25 mouse cellular contexts compared by ENCODE assay signal in genomic region chr1:136104741-136105140, GRCm38 (mm10). TPM values are rescaled to one million over a fixed set of nuclear protein-coding genes. Genes with fewer than 3 reads are reported as not detected.
DNase-seq lines count a peak whose midpoint lies in the region; ATAC-seq lines count a peak whose summit lies in the region.
"Had no signal": no experiment of that assay in that cellular context is flagged by ENCODE, and none has a peak within 500 bp of the region (broad histone marks: within the 10 kb centered on the region; RNA-seq: fewer than 3 reads in every experiment).

No protein-coding gene starts in this region.

- no peak overlapping the region for H3K4me2 ChIP-seq in forebrain, embryonic 16.5 days (ENCODE audit: low read length)
- no peak overlapping the region for H3K4me2 ChIP-seq in forebrain, embryonic 11.5 days (ENCODE audit: low read depth, low read length, severe bottlenecking)
- no peak overlapping the region for H3K4me2 ChIP-seq in hindbrain, embryonic 15.5 days
- H3K4me2 ChIP-seq in midbrain, embryonic 15.5 days: no peak overlapping the region
- H3K4me2 ChIP-seq: embryonic facial prominence, embryonic 15.5 days; limb, embryonic 12.5 days had no signal

- peaks cover 35% of the 10 kb centered on the region for H3K4me1 ChIP-seq in forebrain, embryonic 16.5 days (replicated peaks; ENCODE audit: control insufficient read depth, insufficient read depth, low read length)
- 0 out of 2 replicates have a peak, but pooled peaks cover 2% of the 10 kb centered on the region for H3K4me1 ChIP-seq in forebrain, embryonic 11.5 days (replicated peaks; ENCODE audit: control insufficient read depth, insufficient read depth, low read length)
- peaks cover 32% of the 10 kb centered on the region; the same call in 1 of the 2 replicates for H3K4me1 ChIP-seq in hindbrain, embryonic 15.5 days (replicated peaks)
- 0 out of 2 replicates have a peak, but pooled peaks cover 10% of the 10 kb centered on the region for H3K4me1 ChIP-seq in midbrain, embryonic 15.5 days

- H3K4me3 ChIP-seq in forebrain, embryonic 16.5 days (replicated peaks; ENCODE audit: low read length): no peak overlapping the region
- H3K4me3 ChIP-seq in forebrain, embryonic 11.5 days (ENCODE audit: low read depth, low read length): no peak overlapping the region
- H3K4me3 ChIP-seq in hindbrain, embryonic 15.5 days: no peak overlapping the region
- no peak overlapping the region for H3K4me3 ChIP-seq in midbrain, embryonic 15.5 days
- H3K4me3 ChIP-seq: embryonic facial prominence, embryonic 15.5 days; layer of hippocampus, adult 2 months; limb, embryonic 12.5 days; myocyte had no signal

- H3K36me3 ChIP-seq in forebrain, embryonic 16.5 days (ENCODE audit: control insufficient read depth, insufficient read depth): no peaks in the 10 kb centered on the region
- H3K36me3 ChIP-seq in forebrain, embryonic 11.5 days (ENCODE audit: control insufficient read depth, insufficient read depth, low read length): no peaks in the 10 kb centered on the region
- H3K36me3 ChIP-seq in hindbrain, embryonic 15.5 days: no peaks in the 10 kb centered on the region
- H3K36me3 ChIP-seq in midbrain, embryonic 15.5 days (replicated peaks): no peaks in the 10 kb centered on the region
- H3K36me3 ChIP-seq: embryonic facial prominence, embryonic 15.5 days; limb, embryonic 12.5 days had no signal

- H3K27ac ChIP-seq in forebrain, embryonic 16.5 days (ENCODE audit: low read length): peak overlapping the region; percentile 89
- H3K27ac ChIP-seq in forebrain, embryonic 11.5 days (ENCODE audit: low read depth, low read length): no peak overlapping the region
- H3K27ac ChIP-seq in hindbrain, embryonic 15.5 days (replicated peaks): peak overlapping the region; percentile 22; the same call in 1 of the 2 replicates
- H3K27ac ChIP-seq in midbrain, embryonic 15.5 days: no peak overlapping the region
- H3K27ac ChIP-seq: embryonic facial prominence, embryonic 15.5 days; layer of hippocampus, adult 2 months; limb, embryonic 12.5 days; liver, embryonic 14.5 days had no signal

- H3K27me3 ChIP-seq in forebrain, embryonic 16.5 days (replicated peaks; ENCODE audit: control insufficient read depth, insufficient read depth, low read length): no peaks in the 10 kb centered on the region
- no peaks in the 10 kb centered on the region for H3K27me3 ChIP-seq in forebrain, embryonic 11.5 days (ENCODE audit: control insufficient read depth, insufficient read depth, low read length)
- H3K27me3 ChIP-seq in hindbrain, embryonic 15.5 days: no peaks in the 10 kb centered on the region
- no peaks in the 10 kb centered on the region for H3K27me3 ChIP-seq in midbrain, embryonic 15.5 days (replicated peaks)
- H3K27me3 ChIP-seq: limb, embryonic 12.5 days had no signal

- no peaks in the 10 kb centered on the region for H3K9me3 ChIP-seq in forebrain, embryonic 16.5 days (ENCODE audit: control insufficient read depth, low read length)
- H3K9me3 ChIP-seq in forebrain, embryonic 11.5 days (ENCODE audit: control insufficient read depth, low read length): no peaks in the 10 kb centered on the region
- no peaks in the 10 kb centered on the region for H3K9me3 ChIP-seq in hindbrain, embryonic 15.5 days
- H3K9me3 ChIP-seq in midbrain, embryonic 15.5 days: no peaks in the 10 kb centered on the region
- H3K9me3 ChIP-seq: embryonic facial prominence, embryonic 15.5 days; limb, embryonic 12.5 days had no signal

- intact Hi-C loops in left cerebral cortex, postnatal 4 days (cut with DNase I): no loop called here

- H3K9ac ChIP-seq in forebrain, embryonic 16.5 days (replicated peaks; ENCODE audit: low read depth, low read length): no peak overlapping the region
- no peak overlapping the region for H3K9ac ChIP-seq in forebrain, embryonic 11.5 days (ENCODE audit: low read length)
- H3K9ac ChIP-seq in hindbrain, embryonic 15.5 days: no peak overlapping the region
- no peak overlapping the region for H3K9ac ChIP-seq in midbrain, embryonic 15.5 days
- H3K9ac ChIP-seq: embryonic facial prominence, embryonic 15.5 days; limb, embryonic 12.5 days; liver, embryonic 14.5 days had no signal

- ATAC-seq in forebrain, embryonic 16.5 days: no peak
- no peak for ATAC-seq in forebrain, embryonic 11.5 days (replicated peaks; ENCODE audit: low FRiP score)
- ATAC-seq in hindbrain, embryonic 15.5 days (ENCODE audit: low FRiP score, low read depth): no peak
- ATAC-seq in midbrain, embryonic 15.5 days (replicated peaks): peak; percentile 37; the same call in 1 of the 2 replicates
- ATAC-seq in CD4-positive, CD25-positive, alpha-beta regulatory T cell, adult 4 months: no peak

- 34% methylated on average over 4 of the region's 4 CpGs for WGBS in forebrain, embryonic 16.5 days
- WGBS in forebrain, embryonic 11.5 days: 70% methylated on average over 4 of the region's 4 CpGs
- WGBS in hindbrain, embryonic 15.5 days: 39% methylated on average over 4 of the region's 4 CpGs
- 26% methylated on average over 4 of the region's 4 CpGs for WGBS in midbrain, embryonic 15.5 days

- DNase-seq in forebrain, embryonic 11.5 days (ENCODE audit: low spot score): no peak
- peak; percentile 74 for DNase-seq in left cerebral cortex, postnatal 4 days
- DNase-seq in left cerebral cortex, adult 8-10 months (ENCODE audit: low spot score in 2 of 2): no peak
- DNase-seq in urinary bladder, postnatal 36 days (ENCODE audit: low spot score in 2 of 2): no peak
- DNase-seq: adrenal gland, postnatal 36 days; cerebellum, adult 8-10 months; gastrocnemius, postnatal 10 days; heart, postnatal 4 days; kidney, adult 11 months; kidney, postnatal 10 days; right cerebral cortex, postnatal 25 days; thymus, postnatal 14 days had no signal

RNA-seq across cellular contexts. Expression of gene Kif21b, which starts 26.4 kb away (rescaled TPM):
- 78.3 and 80.5 TPM in 2 replicates for polyA plus RNA-seq in forebrain, embryonic 16.5 days (2015; fragmentation: Nextera tagmentation; extraction: Ambion mirVana)
- polyA plus RNA-seq in forebrain, embryonic 11.5 days (2014; fragmentation: Nextera tagmentation; extraction: Ambion mirVana): 16.4 and 19.1 TPM in 2 replicates
- total RNA-seq in left cerebral cortex, postnatal 4 days (2021): 100 to 1,000 TPM; 320 to 326 TPM
- 10 to 100 TPM; 49.0 to 57.8 (median 53.5) TPM for total RNA-seq in left cerebral cortex, adult 8-10 months (2022)
- 48.9 and 50.0 TPM in 2 replicates for polyA plus RNA-seq in hindbrain, embryonic 15.5 days (2015; fragmentation: Nextera tagmentation; extraction: Ambion mirVana)
- polyA plus RNA-seq in midbrain, embryonic 15.5 days (2015; fragmentation: Nextera tagmentation; extraction: Ambion mirVana): 58.9 and 62.0 TPM in 2 replicates
- polyA plus RNA-seq in CD4-positive, CD25-positive, alpha-beta regulatory T cell, adult 4 months (2017; shearing (Covaris generic)): 10 to 100 TPM; 34.7 to 38.6 TPM

RNA-seq across cellular contexts. Expression of gene Cacna1s, which starts 52.2 kb away (rescaled TPM):
- polyA plus RNA-seq in forebrain, embryonic 16.5 days (2015; fragmentation: Nextera tagmentation; extraction: Ambion mirVana): 0.32 and 0.54 TPM in 2 replicates
- 0.20 and 0.36 TPM in 2 replicates for polyA plus RNA-seq in forebrain, embryonic 11.5 days (2014; fragmentation: Nextera tagmentation; extraction: Ambion mirVana)
- total RNA-seq in left cerebral cortex, postnatal 4 days (2021): under 1 TPM; 0.60 to 0.95 TPM
- 1 to 10 TPM in 3 of 4 experiments, under 1 TPM in 1; 0.83 to 1.6 (median 1.4) TPM for total RNA-seq in left cerebral cortex, adult 8-10 months (2022)
- 0.32 TPM in 1 of 2 replicates, not detected in the other for polyA plus RNA-seq in hindbrain, embryonic 15.5 days (2015; fragmentation: Nextera tagmentation; extraction: Ambion mirVana)
- polyA plus RNA-seq in midbrain, embryonic 15.5 days (2015; fragmentation: Nextera tagmentation; extraction: Ambion mirVana): 0.12 and 0.17 TPM in 2 replicates
- polyA plus RNA-seq in CD4-positive, CD25-positive, alpha-beta regulatory T cell, adult 4 months (2017; shearing (Covaris generic)): 1 to 10 TPM; 3.6 to 6.9 TPM
- polyA plus RNA-seq: liver, embryonic 14.5 days had no signal

RNA-seq across cellular contexts. Expression of gene Ascl5, which starts 54.1 kb away (rescaled TPM):
- not detected in 2 replicates for polyA plus RNA-seq in forebrain, embryonic 16.5 days (2015; fragmentation: Nextera tagmentation; extraction: Ambion mirVana)
- polyA plus RNA-seq in forebrain, embryonic 11.5 days (2014; fragmentation: Nextera tagmentation; extraction: Ambion mirVana): not detected in 2 replicates
- 1 to 10 TPM; 1.2 to 1.3 TPM for total RNA-seq in left cerebral cortex, postnatal 4 days (2021)
- total RNA-seq in left cerebral cortex, adult 8-10 months (2022): 1 to 10 TPM; 1.2 to 2.5 (median 2.1) TPM
- polyA plus RNA-seq in hindbrain, embryonic 15.5 days (2015; fragmentation: Nextera tagmentation; extraction: Ambion mirVana): 0.39 TPM in 1 of 2 replicates, not detected in the other
- not detected in 2 replicates for polyA plus RNA-seq in midbrain, embryonic 15.5 days (2015; fragmentation: Nextera tagmentation; extraction: Ambion mirVana)
- polyA plus RNA-seq in CD4-positive, CD25-positive, alpha-beta regulatory T cell, adult 4 months (2017; shearing (Covaris generic)): not detected
- total RNA-seq: adrenal gland, postnatal 36 days; ES-E14; gastrocnemius, postnatal 10 days; heart, adult 8-10 months; heart, postnatal 4 days; layer of hippocampus, adult 2 months had no signal
- polyA plus RNA-seq: C2C12; limb, embryonic 12.5 days; liver, embryonic 14.5 days; lung, embryonic 16.5 days had no signal

Comparison
In these comparisons a context has a peak if more than half of its experiments do, and no peak if none do; other contexts are left out.
1. H3K27ac ChIP-seq: peak in forebrain, embryonic 16.5 days (single experiment) and hindbrain, embryonic 15.5 days (single experiment); none in forebrain, embryonic 11.5 days (single experiment) and midbrain, embryonic 15.5 days (single experiment).